33 mouse cellular contexts compared by ENCODE assay signal in genomic region chr11:83581626-83582610, GRCm38 (mm10). TPM values are rescaled to one million over a fixed set of nuclear protein-coding genes. Genes with fewer than 3 reads are reported as not detected.
A peak's percentile ranks its signal among the peaks of the same experiment; 100 is the strongest.
DNase-seq lines count a peak whose midpoint lies in the region; ATAC-seq and TF ChIP-seq lines count a peak whose summit lies in the region.
"Had no signal": no experiment of that assay in that cellular context is flagged by ENCODE, and none has a peak within 500 bp of the region (broad histone marks: within the 10 kb centered on the region; RNA-seq: fewer than 3 reads in every experiment).

No protein-coding gene starts in this region.

- H3K9me3 ChIP-seq in MEL (replicated peaks; ENCODE audit: insufficient read depth, low read length), result no peaks in the 10 kb centered on the region
- no peaks in the 10 kb centered on the region for H3K9me3 ChIP-seq in midbrain, embryonic 14.5 days (ENCODE audit: control insufficient read depth, low read length)
- H3K9me3 ChIP-seq in hindbrain, embryonic 10.5 days, result no peaks in the 10 kb centered on the region
- H3K9me3 ChIP-seq: embryonic facial prominence, embryonic 15.5 days; forebrain, embryonic 15.5 days; heart, embryonic 15.5 days; limb, embryonic 10.5 days; liver, embryonic 15.5 days; lung, embryonic 15.5 days; midbrain, embryonic 15.5 days; neural tube, embryonic 13.5 days had no signal

- TF ChIP-seq POLR2A in MEL (IDR thresholded peaks at IDR 0.05; ENCODE audit: control insufficient read depth in 1 of 2, insufficient read depth in 1 of 2, low read depth in 1 of 2, low read length in 2 of 2, poor library complexity in 1 of 2), result no peak
- no peak for TF ChIP-seq POLR2A in embryonic fibroblast, embryonic 13.5 days (IDR thresholded peaks at IDR 0.05; ENCODE audit: low read depth, low read length)

- no peak overlapping the region for H3K27ac ChIP-seq in MEL (ENCODE audit: control insufficient read depth, low read depth, low read length)
- H3K27ac ChIP-seq in embryonic fibroblast, embryonic 13.5 days (ENCODE audit: insufficient read depth, low read length), result peak overlapping the region; percentile 61; the same call in 1 of the 2 replicates
- H3K27ac ChIP-seq in midbrain, embryonic 14.5 days (replicated peaks; ENCODE audit: low read depth, low read length), result no peak overlapping the region
- H3K27ac ChIP-seq in hindbrain, embryonic 10.5 days, result no peak overlapping the region
- H3K27ac ChIP-seq: embryonic facial prominence, embryonic 15.5 days; forebrain, embryonic 15.5 days; heart, embryonic 15.5 days; limb, embryonic 10.5 days; liver, embryonic 15.5 days; lung, embryonic 15.5 days; midbrain, embryonic 15.5 days; neural tube, embryonic 13.5 days had no signal

- H3K4me1 ChIP-seq in MEL (ENCODE audit: control insufficient read depth in 1 of 2, insufficient read depth in 2 of 2, low read length in 2 of 2), result peaks cover 5 to 22% of the 10 kb centered on the region in 2 experiments
- H3K4me1 ChIP-seq in embryonic fibroblast, embryonic 13.5 days (ENCODE audit: control insufficient read depth, insufficient read depth, low read length), result peaks cover 20% of the 10 kb centered on the region
- H3K4me1 ChIP-seq in midbrain, embryonic 14.5 days (ENCODE audit: control insufficient read depth, insufficient read depth, low read length), result no peaks in the 10 kb centered on the region
- peaks cover 8% of the 10 kb centered on the region for H3K4me1 ChIP-seq in hindbrain, embryonic 10.5 days (replicated peaks)
- H3K4me1 ChIP-seq: embryonic facial prominence, embryonic 15.5 days; forebrain, embryonic 15.5 days; heart, embryonic 15.5 days; midbrain, embryonic 15.5 days; neural tube, embryonic 13.5 days had no signal

- no peak overlapping the region for H3K4me2 ChIP-seq in midbrain, embryonic 14.5 days (ENCODE audit: low read length)
- H3K4me2 ChIP-seq: embryonic facial prominence, embryonic 15.5 days; forebrain, embryonic 15.5 days; heart, embryonic 15.5 days; liver, embryonic 15.5 days; lung, embryonic 15.5 days; midbrain, embryonic 15.5 days; neural tube, embryonic 13.5 days had no signal

- no peak overlapping the region for H3K9ac ChIP-seq in MEL (ENCODE audit: control insufficient read depth, low read depth, low read length, poor library complexity, severe bottlenecking)
- no peak overlapping the region for H3K9ac ChIP-seq in midbrain, embryonic 14.5 days (replicated peaks; ENCODE audit: low read length)
- H3K9ac ChIP-seq: embryonic facial prominence, embryonic 15.5 days; forebrain, embryonic 15.5 days; heart, embryonic 15.5 days; liver, embryonic 15.5 days; lung, embryonic 15.5 days; midbrain, embryonic 15.5 days; neural tube, embryonic 13.5 days had no signal

- ATAC-seq in cerebellum, adult (ENCODE audit: insufficient number of reproducible peaks, low FRiP score, low TSS enrichment), result no peak
- ATAC-seq in midbrain, embryonic 14.5 days (ENCODE audit: low FRiP score, low TSS enrichment), result no peak
- ATAC-seq: forebrain, embryonic 15.5 days; hindbrain, embryonic 16.5 days; midbrain, embryonic 15.5 days had no signal

- 83% methylated on average over 4 of the region's 4 CpGs for WGBS in midbrain, embryonic 14.5 days
- WGBS in hindbrain, embryonic 10.5 days, result 79% methylated on average over 4 of the region's 4 CpGs

- no peak for TF ChIP-seq RAD21 in MEL (IDR thresholded peaks at IDR 0.05; ENCODE audit: low read depth, low read length)

- DNase-seq in ES-CJ7 (ENCODE audit: low read depth, low spot score), result peak; percentile 34
- DNase-seq in MEL (ENCODE audit: low read depth, low spot score), result peak; percentile 47
- peak; percentile 77 to 85 for DNase-seq in kidney, postnatal 25 days
- no peak for DNase-seq in midbrain, embryonic 14.5 days
- no peak for DNase-seq in hindbrain, embryonic 10.5 days (ENCODE audit: low spot score)
- DNase-seq in layer of hippocampus, adult 18-20 months (ENCODE audit: low spot score in 2 of 2), result no peak
- DNase-seq: cerebellum, adult 11 months; cerebellum, adult 9-11 months; gastrocnemius, postnatal 36 days; heart, postnatal 36 days; liver; lung, postnatal 4 days; retina, postnatal 1 day; right cerebral cortex, postnatal 25 days; thymus, postnatal 14 days had no signal

- no peak for TF ChIP-seq CTCF in MEL (IDR thresholded peaks at IDR 0.05 in 2 of 3, conservative IDR thresholded peaks at IDR 0.05 in 1 of 3; ENCODE audit: control insufficient read depth in 1 of 3, insufficient read depth in 1 of 3, low read depth in 2 of 3, low read length in 3 of 3, poor library complexity in 1 of 3, severe bottlenecking in 1 of 3)
- TF ChIP-seq CTCF in embryonic fibroblast, embryonic 13.5 days (IDR thresholded peaks at IDR 0.05; ENCODE audit: borderline replicate concordance, insufficient read depth, low read length), result no peak

- H3K27me3 ChIP-seq in MEL (ENCODE audit: control insufficient read depth in 1 of 2, insufficient read depth in 2 of 2, low read length in 2 of 2), result peaks cover 0 to 4% of the 10 kb centered on the region in 2 experiments; a peak in 3 of 4 replicates
- H3K27me3 ChIP-seq in midbrain, embryonic 14.5 days (ENCODE audit: control insufficient read depth, insufficient read depth, low read length), result no peaks in the 10 kb centered on the region
- no peaks in the 10 kb centered on the region for H3K27me3 ChIP-seq in hindbrain, embryonic 10.5 days (ENCODE audit: insufficient read depth, poor library complexity, severe bottlenecking)
- H3K27me3 ChIP-seq: embryonic facial prominence, embryonic 15.5 days; forebrain, embryonic 15.5 days; heart, embryonic 15.5 days; liver, embryonic 15.5 days; lung, embryonic 15.5 days; midbrain, embryonic 15.5 days; neural tube, embryonic 13.5 days had no signal

- H3K79me2 ChIP-seq in MEL (ENCODE audit: control insufficient read depth, insufficient read depth, low read length, poor library complexity), result no peaks in the 10 kb centered on the region

- no peak overlapping the region for H3K4me3 ChIP-seq in MEL (ENCODE audit: control insufficient read depth in 1 of 2, insufficient read depth in 1 of 2, low read depth in 2 of 2, low read length in 2 of 2)
- no peak overlapping the region for H3K4me3 ChIP-seq in embryonic fibroblast, embryonic 13.5 days (ENCODE audit: insufficient read depth, low read length)
- no peak overlapping the region for H3K4me3 ChIP-seq in midbrain, embryonic 14.5 days (replicated peaks; ENCODE audit: low read depth, low read length)
- no peak overlapping the region for H3K4me3 ChIP-seq in hindbrain, embryonic 10.5 days
- H3K4me3 ChIP-seq: embryonic facial prominence, embryonic 15.5 days; forebrain, embryonic 15.5 days; heart, embryonic 15.5 days; limb, embryonic 10.5 days; liver, embryonic 15.5 days; lung, embryonic 15.5 days; midbrain, embryonic 15.5 days; neural tube, embryonic 13.5 days had no signal

- peaks cover 0 to 33% of the 10 kb centered on the region in 2 experiments; a peak in 2 of 4 replicates for H3K36me3 ChIP-seq in MEL (ENCODE audit: control insufficient read depth in 1 of 2, insufficient read depth in 2 of 2, low read length in 2 of 2)
- H3K36me3 ChIP-seq in midbrain, embryonic 14.5 days (ENCODE audit: control insufficient read depth, insufficient read depth, low read length), result no peaks in the 10 kb centered on the region
- H3K36me3 ChIP-seq in hindbrain, embryonic 10.5 days, result no peaks in the 10 kb centered on the region
- H3K36me3 ChIP-seq: embryonic facial prominence, embryonic 15.5 days; forebrain, embryonic 15.5 days; heart, embryonic 15.5 days; limb, embryonic 10.5 days; liver, embryonic 15.5 days; lung, embryonic 15.5 days; midbrain, embryonic 15.5 days; neural tube, embryonic 13.5 days had no signal

- peak; percentile 56 to 70 for TF ChIP-seq EP300 in MEL (IDR thresholded peaks at IDR 0.05; ENCODE audit: low read depth in 1 of 2, low read length in 2 of 2)

TF ChIP-seq in MEL, 35 proteins besides CTCF, POLR2A, EP300 and RAD21 (continues in another document):
- TF ChIP-seq UBTF (IDR thresholded peaks at IDR 0.05; ENCODE audit: borderline replicate concordance, insufficient read depth, low read depth, low read length), result no peak

RNA-seq across cellular contexts. Expression of gene Ccl9, which starts 3.5 kb away (rescaled TPM):
- 0.33 and 0.62 TPM in 2 replicates for total RNA-seq in MEL (2012; rRNA removed)
- polyA plus RNA-seq in MEL (2012; ENCODE audit: insufficient read depth in 1 of 2, insufficient read length in 2 of 2, low read depth in 1 of 2, low replicate concordance in 2 of 2, missing spikeins in 1 of 2), result 1 to 10 TPM in 1 of 2 experiments, not detected in 1; 1.7 TPM
- 1.1 and 3.4 TPM in 2 replicates for polyA plus RNA-seq in embryonic fibroblast, embryonic 13.5 days (2011; ENCODE audit: insufficient read length, low read depth, missing spikeins)
- 0.27 and 6.9 TPM in 2 replicates for polyA plus RNA-seq in midbrain, embryonic 14.5 days (2014; fragmentation: Nextera tagmentation; extraction: Ambion mirVana)
- polyA plus RNA-seq in hindbrain, embryonic 10.5 days (2016; fragmentation: Nextera tagmentation; extraction: Ambion mirVana), result 1.1 and 1.5 TPM in 2 replicates
- 1 to 10 TPM; 2.4 to 5.0 TPM for total RNA-seq in layer of hippocampus, adult 18-20 months (2021)

RNA-seq across cellular contexts. Expression of gene Ccl6, which starts 11.0 kb away (rescaled TPM):
- not detected in 2 replicates for total RNA-seq in MEL (2012; rRNA removed)
- polyA plus RNA-seq in MEL (2012; ENCODE audit: insufficient read depth in 1 of 2, insufficient read length in 2 of 2, low read depth in 1 of 2, low replicate concordance in 2 of 2, missing spikeins in 1 of 2), result not detected
- 0.91 TPM in 1 of 2 replicates, not detected in the other for polyA plus RNA-seq in embryonic fibroblast, embryonic 13.5 days (2011; ENCODE audit: insufficient read length, low read depth, missing spikeins)
- polyA plus RNA-seq in midbrain, embryonic 14.5 days (2014; fragmentation: Nextera tagmentation; extraction: Ambion mirVana), result 1.1 and 2.8 TPM in 2 replicates
- 1.9 and 3.0 TPM in 2 replicates for polyA plus RNA-seq in hindbrain, embryonic 10.5 days (2016; fragmentation: Nextera tagmentation; extraction: Ambion mirVana)
- total RNA-seq in layer of hippocampus, adult 18-20 months (2021), result 1 to 10 TPM; 2.8 to 2.9 TPM

RNA-seq across cellular contexts. Expression of gene Ccl5, which starts 51.6 kb away (rescaled TPM):
- not detected in 2 replicates for total RNA-seq in MEL (2012; rRNA removed)
- under 1 TPM in 1 of 2 experiments, not detected in 1; 0.56 TPM for polyA plus RNA-seq in MEL (2012; ENCODE audit: insufficient read depth in 1 of 2, insufficient read length in 2 of 2, low read depth in 1 of 2, low replicate concordance in 2 of 2, missing spikeins in 1 of 2)
- polyA plus RNA-seq in embryonic fibroblast, embryonic 13.5 days (2011; ENCODE audit: insufficient read length, low read depth, missing spikeins), result 2.8 and 4.1 TPM in 2 replicates
- 1.6 TPM in 1 of 2 replicates, not detected in the other for polyA plus RNA-seq in midbrain, embryonic 14.5 days (2014; fragmentation: Nextera tagmentation; extraction: Ambion mirVana)
- polyA plus RNA-seq in hindbrain, embryonic 10.5 days (2016; fragmentation: Nextera tagmentation; extraction: Ambion mirVana), result not detected in 2 replicates
- total RNA-seq in layer of hippocampus, adult 18-20 months (2021), result not detected
- total RNA-seq: gastrocnemius, postnatal 36 days; layer of hippocampus, postnatal 14 days had no signal
- polyA plus RNA-seq: forebrain, embryonic 15.5 days; limb, embryonic 10.5 days; midbrain, embryonic 15.5 days; neural tube, embryonic 13.5 days had no signal

RNA-seq across cellular contexts. Expression of gene Heatr9, which starts 59.9 kb away (rescaled TPM):
- total RNA-seq in MEL (2012; rRNA removed), result not detected in 2 replicates
- polyA plus RNA-seq in MEL (2012; ENCODE audit: insufficient read depth in 1 of 2, insufficient read length in 2 of 2, low read depth in 1 of 2, low replicate concordance in 2 of 2, missing spikeins in 1 of 2), result not detected
- not detected in 2 replicates for polyA plus RNA-seq in embryonic fibroblast, embryonic 13.5 days (2011; ENCODE audit: insufficient read length, low read depth, missing spikeins)
- not detected in 2 replicates for polyA plus RNA-seq in midbrain, embryonic 14.5 days (2014; fragmentation: Nextera tagmentation; extraction: Ambion mirVana)
- polyA plus RNA-seq in hindbrain, embryonic 10.5 days (2016; fragmentation: Nextera tagmentation; extraction: Ambion mirVana), result 0.10 TPM in 1 of 2 replicates, not detected in the other
- not detected for total RNA-seq in layer of hippocampus, adult 18-20 months (2021)
- total RNA-seq: adrenal gland, postnatal 36 days; common myeloid progenitor, adult 5-6 weeks; gastrocnemius, postnatal 36 days; heart, adult 8-10 months; heart, postnatal 36 days; layer of hippocampus, postnatal 14 days; left cerebral cortex, adult 8-10 months; megakaryocyte-erythroid progenitor cell, adult 5-6 weeks had no signal
- polyA plus RNA-seq: embryonic facial prominence, embryonic 15.5 days; forebrain, embryonic 15.5 days; heart, embryonic 15.5 days; hindbrain, embryonic 16.5 days; limb, embryonic 10.5 days; liver, embryonic 15.5 days; lung, embryonic 15.5 days; midbrain, embryonic 15.5 days; neural tube, embryonic 13.5 days; stomach, embryonic 14.5 days had no signal

Comparison
In these comparisons a context has a peak if more than half of its experiments do, and no peak if none do; other contexts are left out.
1. DNase-seq: peak in ES-CJ7 (single experiment), MEL (single experiment) and kidney, postnatal 25 days (2 of 2); none in midbrain, embryonic 14.5 days (single experiment), hindbrain, embryonic 10.5 days (single experiment) and layer of hippocampus, adult 18-20 months (0 of 2).